Comparison of ENCODE assay signal across 8 mouse cellular contexts in genomic region chr7:131542115-131542871, GRCm38 (mm10). TPM values are rescaled to one million over a fixed set of nuclear protein-coding genes. Genes with fewer than 3 reads are reported as not detected.
DNase-seq lines count a peak whose midpoint lies in the region; ATAC-seq and TF ChIP-seq lines count a peak whose summit lies in the region.

Hmx3 (plus strand) TSS chr7:131542867.

- WGBS in heart, embryonic 16.5 days, result under 1% methylated on average over 61 of the region's 65 CpGs
- WGBS in liver, embryonic 15.5 days (ENCODE audit: insufficient replicate concordance), result under 1% methylated on average over 62 of the region's 65 CpGs
- WGBS in stomach, postnatal 0 days, result under 1% methylated on average over 62 of the region's 65 CpGs

- peaks cover 17% of the 10 kb centered on the region for H3K4me1 ChIP-seq in heart, embryonic 16.5 days (ENCODE audit: control insufficient read depth, insufficient read depth, low read length)
- peaks cover 26% of the 10 kb centered on the region for H3K4me1 ChIP-seq in liver, embryonic 15.5 days (replicated peaks)
- H3K4me1 ChIP-seq in stomach, postnatal 0 days (replicated peaks; ENCODE audit: control insufficient read depth, insufficient read depth), result peaks cover 8% of the 10 kb centered on the region

- H3K27ac ChIP-seq in heart, embryonic 16.5 days (ENCODE audit: low read length), result no peak within 1 kb of the TSS
- no peak within 1 kb of the TSS for H3K27ac ChIP-seq in liver, embryonic 15.5 days (replicated peaks)
- no peak within 1 kb of the TSS for H3K27ac ChIP-seq in stomach, postnatal 0 days (replicated peaks)

- peak; percentile 9 for DNase-seq in adrenal gland, postnatal 25 days
- no peak for DNase-seq in adrenal gland, postnatal 4 days (ENCODE audit: low spot score in 2 of 2)
- DNase-seq in ZHBTc4 (ENCODE audit: low read depth, low spot score), result peak; percentile 87
- DNase-seq in stomach, postnatal 0 days (ENCODE audit: low spot score), result peak; percentile 21
- no peak for DNase-seq in c-Kit-positive CD71-positive TER-119-positive erythroid progenitor cells, embryonic 14.5 days (ENCODE audit: low spot score)
- DNase-seq in gastrocnemius, adult 8-10 months (ENCODE audit: low spot score in 2 of 2), result no peak

- H3K27me3 ChIP-seq in heart, embryonic 16.5 days (ENCODE audit: control insufficient read depth, insufficient read depth, low read length), result peaks cover 90% of the 10 kb centered on the region
- peaks cover 100% of the 10 kb centered on the region for H3K27me3 ChIP-seq in liver, embryonic 15.5 days
- peaks cover 37% of the 10 kb centered on the region for H3K27me3 ChIP-seq in stomach, postnatal 0 days (ENCODE audit: control insufficient read depth, insufficient read depth, low read length)

- TF ChIP-seq CTCF in stomach, postnatal 0 days (IDR thresholded peaks at IDR 0.05; ENCODE audit: low read depth), result no peak

- H3K9me3 ChIP-seq in heart, embryonic 16.5 days (replicated peaks; ENCODE audit: control insufficient read depth, low read length), result no peaks in the 10 kb centered on the region
- H3K9me3 ChIP-seq in liver, embryonic 15.5 days (replicated peaks), result no peaks in the 10 kb centered on the region
- H3K9me3 ChIP-seq in stomach, postnatal 0 days (ENCODE audit: control insufficient read depth, low read length), result no peaks in the 10 kb centered on the region

- no peak within 1 kb of the TSS for H3K9ac ChIP-seq in heart, embryonic 16.5 days (ENCODE audit: low read length)
- H3K9ac ChIP-seq in liver, embryonic 15.5 days, result no peak within 1 kb of the TSS
- H3K9ac ChIP-seq in stomach, postnatal 0 days (ENCODE audit: low read length), result no peak within 1 kb of the TSS

- ATAC-seq in heart, embryonic 16.5 days (replicated peaks; ENCODE audit: extremely low read depth, insufficient read depth, low FRiP score), result no peak
- ATAC-seq in liver, embryonic 15.5 days (ENCODE audit: insufficient read depth), result no peak
- ATAC-seq in stomach, postnatal 0 days (ENCODE audit: low FRiP score, low TSS enrichment), result no peak

- H3K36me3 ChIP-seq in heart, embryonic 16.5 days (ENCODE audit: control insufficient read depth, insufficient read depth), result no peaks in the 10 kb centered on the region
- no peaks in the 10 kb centered on the region for H3K36me3 ChIP-seq in liver, embryonic 15.5 days (replicated peaks)
- no peaks in the 10 kb centered on the region for H3K36me3 ChIP-seq in stomach, postnatal 0 days (ENCODE audit: control insufficient read depth, insufficient read depth, low read length)

- no peak for TF ChIP-seq EP300 in stomach, postnatal 0 days (optimal IDR thresholded peaks at IDR 0.05)

- H3K4me2 ChIP-seq in heart, embryonic 16.5 days (ENCODE audit: low read depth, low read length), result peak within 1 kb of the TSS; percentile 67
- peak within 1 kb of the TSS; percentile 55 for H3K4me2 ChIP-seq in liver, embryonic 15.5 days
- peak within 1 kb of the TSS; percentile 54 for H3K4me2 ChIP-seq in stomach, postnatal 0 days (replicated peaks; ENCODE audit: low read depth)

- H3K4me3 ChIP-seq in heart, embryonic 16.5 days (ENCODE audit: low read length), result peak within 1 kb of the TSS; percentile 43
- peak within 1 kb of the TSS; percentile 28 for H3K4me3 ChIP-seq in liver, embryonic 15.5 days (replicated peaks)
- peak within 1 kb of the TSS; percentile 36 for H3K4me3 ChIP-seq in stomach, postnatal 0 days (ENCODE audit: low read depth, low read length)

RNA-seq across cellular contexts. Expression of gene Hmx3, which starts in this region (rescaled TPM):
- not detected in 2 replicates for total RNA-seq in adrenal gland, postnatal 25 days (2021)
- not detected for total RNA-seq in adrenal gland, postnatal 4 days (2021)
- polyA plus RNA-seq in heart, embryonic 16.5 days (2015; fragmentation: Nextera tagmentation; extraction: Ambion mirVana), result 0.16 TPM in 1 of 2 replicates, not detected in the other
- polyA plus RNA-seq in liver, embryonic 15.5 days (2015; fragmentation: Nextera tagmentation; extraction: Ambion mirVana), result not detected in 2 replicates
- 0.82 and 1.1 TPM in 2 replicates for polyA plus RNA-seq in stomach, postnatal 0 days (2015; fragmentation: Nextera tagmentation; extraction: Ambion mirVana)
- not detected for total RNA-seq in gastrocnemius, adult 8-10 months (2022)

Comparison
In these comparisons a context has a peak if more than half of its experiments do, and no peak if none do; other contexts are left out.
1. Peak in DNase-seq in adrenal gland, postnatal 25 days; RNA of the gene not detected or under 1 TPM.
2. DNase-seq: peak in ZHBTc4 (single experiment) and stomach, postnatal 0 days (single experiment); none in adrenal gland, postnatal 4 days (0 of 2), c-Kit-positive CD71-positive TER-119-positive erythroid progenitor cells, embryonic 14.5 days (single experiment) and gastrocnemius, adult 8-10 months (0 of 2).
3. Peak in every context shown above with its lines, with median percentiles within 50 percentile points of each other: H3K4me2 ChIP-seq and H3K4me3 ChIP-seq.